Mouse (Mus musculus) gastrocnemius, postnatal 36 days (tissue): ENCODE data around the gene Nr4a1. TPM values are rescaled to one million over a fixed set of nuclear protein-coding genes. Genes with fewer than 3 reads are reported as not detected.

ENCODE experiments used
- DNase-seq, 2 experiments: peaks; one replicate each; pipeline ENCODE4 v3.0.0; 2022
- intact Hi-C: fragments of 180-260 bp; cut with DNase I; formaldehyde crosslinking; loops from one replicate; pipeline ENCODE4 v1.15.1; 2025
- total RNA-seq, 2 experiments: library from RNA; stranded (reverse); gene quantifications; 2 replicates each; pipeline ENCODE4 v1.2.3; 2021

Gene Nr4a1
- total RNA-seq, 2 experiments from 2014 or later = 152 to 202 TPM

GRCm38 (mm10) chr15:101230995-101231647 lies 22.9 kb upstream of the Nr4a1 start:
- no peak for DNase-seq
- intact Hi-C loops = no loop called here

- intact Hi-C loops = no loop called here
- DNase-seq = no peak
Observed at GRCm38 (mm10) chr15:101231648-101232180, 22.4 kb upstream of the Nr4a1 start.

- intact Hi-C loops = no loop called here
- no peak for DNase-seq
Observed at GRCm38 (mm10) chr15:101232607-101233006, 21.5 kb upstream of the Nr4a1 start.

- intact Hi-C loops = no loop called here
- DNase-seq = no peak
Observed at GRCm38 (mm10) chr15:101233183-101233582, 20.9 kb upstream of the Nr4a1 start.

- DNase-seq = no peak
- intact Hi-C loops = no loop called here
Observed at GRCm38 (mm10) chr15:101233641-101234275, 20.3 kb upstream of the Nr4a1 start.

GRCm38 (mm10) chr15:101234611-101235341 lies 19.3 kb upstream of the Nr4a1 start:
- intact Hi-C loops = no loop called here
- no peak for DNase-seq

GRCm38 (mm10) chr15:101235342-101235698 lies 18.7 kb upstream of the Nr4a1 start:
- DNase-seq = no peak
- intact Hi-C loops = no loop called here

GRCm38 (mm10) chr15:101235728-101236327 lies 18.2 kb upstream of the Nr4a1 start:
- no peak for DNase-seq
- intact Hi-C loops = loop anchor here (2.0 kb wide), 1 partner anchor 15 kb away; no protein-coding TSS in a partner anchor

GRCm38 (mm10) chr15:101236878-101237277 lies 17.2 kb upstream of the Nr4a1 start:
- peak; percentile 70 for DNase-seq
- intact Hi-C loops = loop anchor here (2.0 kb wide), 1 partner anchor 16 kb away; no protein-coding TSS in a partner anchor

- intact Hi-C loops = loop anchor here (2.0 kb wide), 1 partner anchor 74 kb away; no protein-coding TSS in a partner anchor
- no peak for DNase-seq
Observed at GRCm38 (mm10) chr15:101238885-101239511, 15.1 kb upstream of the Nr4a1 start.

- intact Hi-C loops = loop anchor here (2.0 kb wide), 2 partner anchors 43 to 73 kb away; no protein-coding TSS in a partner anchor
- no peak for DNase-seq
Observed at GRCm38 (mm10) chr15:101239821-101240220, 14.2 kb upstream of the Nr4a1 start.

GRCm38 (mm10) chr15:101240799-101241204 lies 13.3 kb upstream of the Nr4a1 start:
- intact Hi-C loops = loop anchor here (2.0 kb wide), 1 partner anchor 42 kb away; no protein-coding TSS in a partner anchor
- peak; percentile 80 to 84 for DNase-seq

GRCm38 (mm10) chr15:101241236-101241635 lies 12.8 kb upstream of the Nr4a1 start:
- intact Hi-C loops = loop anchor here (2.0 kb wide), 1 partner anchor 42 kb away; no protein-coding TSS in a partner anchor
- no peak for DNase-seq

- DNase-seq = no peak
- intact Hi-C loops = loop anchor here (2.0 kb wide), 1 partner anchor 41 kb away; no protein-coding TSS in a partner anchor
Observed at GRCm38 (mm10) chr15:101241853-101242252, 12.2 kb upstream of the Nr4a1 start.

- intact Hi-C loops = no loop called here
- peak; percentile 49 to 69 for DNase-seq
Observed at GRCm38 (mm10) chr15:101242645-101243044, 11.4 kb upstream of the Nr4a1 start.

GRCm38 (mm10) chr15:101244012-101244411 lies 10.1 kb upstream of the Nr4a1 start:
- no peak for DNase-seq
- intact Hi-C loops = no loop called here

- DNase-seq = peak; percentile 91 to 96
Observed at GRCm38 (mm10) chr15:101246231-101247154, 7.6 kb upstream of the Nr4a1 start.

GRCm38 (mm10) chr15:101247155-101247498 lies 6.9 kb upstream of the Nr4a1 start:
- intact Hi-C loops = no loop called here
- no peak for DNase-seq

More at GRCm38 (mm10) chr15:101246231-101247154, 7.6 kb upstream of the Nr4a1 start:
- intact Hi-C loops = no loop called here
